Mouse (Mus musculus) cerebellum, adult 11-12 months (tissue): ENCODE results near the gene Pif1.

Source experiments
- DNase-seq: peaks from one replicate; pipeline ENCODE4 v3.0.0; 2022

Pif1 gene

GRCm38 (mm10) chr9:65642546-65642945 is 55.6 kb downstream of the Pif1 start:
- no peak for DNase-seq

GRCm38 (mm10) chr9:65644960-65645359 is 58.0 kb downstream of the Pif1 start:
- no peak for DNase-seq
